Mouse (Mus musculus) mouse embryonic stem cell (cell line): ENCODE results near the gene Emsy.

Experiments used
- in situ Hi-C, 2 experiments: fragments of 300-500 bp; cut with MboI; formaldehyde crosslinking; loops; 1 replicate in 1 of 2; 3 replicates in 1 of 2; pipeline ENCODE4 v1.14.3; 2019 to 2020; ENCODE audit warnings: low sequenced_read_pairs in 2 of 2, low pct_unique_long_range_greater_than_20kb in 1 of 2, mixed read lengths in 1 of 2; ENCODE audit not compliant: unreplicated experiment in 1 of 2

Emsy gene

GRCm38 (mm10) chr7:98672241-98672955 lies 15.8 kb upstream of the Emsy start:
- in situ Hi-C loops, result no loop called here

GRCm38 (mm10) chr7:98671416-98671815 lies 14.8 kb upstream of the Emsy start:
- in situ Hi-C loops, result no loop called here

- in situ Hi-C loops, result no loop called here
These were observed 14.2 kb upstream of the Emsy start for GRCm38 (mm10) chr7:98670831-98671230.

GRCm38 (mm10) chr7:98667956-98668746 lies 11.6 kb upstream of the Emsy start:
- in situ Hi-C loops, result no loop called here

DNA sequence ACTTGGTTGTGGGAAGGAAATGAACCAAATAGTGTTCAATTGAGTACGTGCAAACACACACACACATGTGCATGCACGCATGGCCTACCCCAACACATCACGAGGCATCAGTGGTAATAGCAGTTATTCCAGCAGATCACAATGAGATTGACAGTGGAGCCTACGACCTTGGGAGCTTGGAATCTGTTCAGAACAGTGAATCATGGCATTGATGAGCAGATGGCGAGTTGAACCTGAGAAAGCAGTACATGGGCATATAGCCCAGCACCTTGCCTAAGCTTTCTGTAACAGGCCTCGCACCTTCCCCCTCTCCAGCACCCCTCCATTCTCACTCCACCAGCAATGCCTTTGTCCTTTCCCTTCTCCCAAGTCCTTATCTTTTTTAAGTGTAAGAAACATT lies 9.1 kb upstream of the Emsy start:
- in situ Hi-C loops, result no loop called here

- in situ Hi-C loops, result no loop called here
These were observed 8.6 kb upstream of the Emsy start for GRCm38 (mm10) chr7:98665166-98665565.

GRCm38 (mm10) chr7:98655681-98656530 lies 677 bp downstream of the Emsy start:
- in situ Hi-C loops, result no loop called here

- in situ Hi-C loops, result no loop called here
These were observed 4.9 kb downstream of the Emsy start for GRCm38 (mm10) chr7:98651651-98652050.

DNA sequence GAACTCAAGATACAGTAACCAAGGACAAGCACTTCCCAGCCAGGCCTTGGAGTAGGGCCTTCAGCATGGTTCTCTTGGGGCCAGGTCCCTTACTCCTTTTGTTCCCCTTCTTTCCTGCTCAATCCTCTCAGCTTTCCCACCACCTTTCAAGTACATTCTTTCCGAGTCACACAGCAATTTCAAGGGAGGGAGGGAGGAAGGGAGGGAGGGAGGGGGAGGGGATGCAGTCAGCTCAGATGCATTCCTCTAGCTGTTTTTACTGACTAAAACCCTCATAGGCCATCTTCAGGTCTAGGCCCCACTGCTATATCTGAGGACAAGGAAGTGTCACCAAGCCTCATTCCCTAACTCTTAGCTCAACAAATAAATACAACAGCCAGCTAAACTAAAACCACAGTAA lies 12.3 kb downstream of the Emsy start:
- in situ Hi-C loops, result no loop called here

- in situ Hi-C loops, result no loop called here
These were observed 20.0 kb downstream of the Emsy start for GRCm38 (mm10) chr7:98636607-98637006.

DNA sequence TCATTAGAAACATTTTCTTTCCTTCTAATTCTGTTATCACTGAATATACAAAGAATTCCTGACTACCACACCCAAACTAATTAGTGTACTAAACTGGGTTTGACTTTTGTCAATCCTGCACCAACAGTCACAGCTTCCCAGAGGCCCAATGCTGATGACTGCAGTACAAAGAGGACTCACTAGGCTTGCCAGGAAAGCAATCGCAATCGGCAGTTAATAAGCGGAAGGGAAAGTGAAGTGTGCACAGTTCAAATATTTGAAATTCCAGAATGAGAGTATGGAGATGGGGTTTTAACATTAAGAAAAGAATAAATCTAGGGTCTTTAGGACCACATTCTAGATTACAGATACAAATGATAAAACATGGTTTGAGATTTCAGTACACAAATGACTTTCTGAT lies 23.6 kb downstream of the Emsy start:
- in situ Hi-C loops, result no loop called here

- in situ Hi-C loops, result no loop called here
These were observed 26.6 kb downstream of the Emsy start for GRCm38 (mm10) chr7:98629947-98630346.

- in situ Hi-C loops, result no loop called here
These were observed 38.8 kb downstream of the Emsy start for GRCm38 (mm10) chr7:98617739-98618138.

GRCm38 (mm10) chr7:98612936-98613335 lies 43.6 kb downstream of the Emsy start:
- in situ Hi-C loops, result no loop called here

GRCm38 (mm10) chr7:98608520-98608919 lies 48.1 kb downstream of the Emsy start:
- in situ Hi-C loops, result loop anchor here (5.0 kb wide), 1 partner anchor 126 kb away; no protein-coding TSS in a partner anchor

DNA sequence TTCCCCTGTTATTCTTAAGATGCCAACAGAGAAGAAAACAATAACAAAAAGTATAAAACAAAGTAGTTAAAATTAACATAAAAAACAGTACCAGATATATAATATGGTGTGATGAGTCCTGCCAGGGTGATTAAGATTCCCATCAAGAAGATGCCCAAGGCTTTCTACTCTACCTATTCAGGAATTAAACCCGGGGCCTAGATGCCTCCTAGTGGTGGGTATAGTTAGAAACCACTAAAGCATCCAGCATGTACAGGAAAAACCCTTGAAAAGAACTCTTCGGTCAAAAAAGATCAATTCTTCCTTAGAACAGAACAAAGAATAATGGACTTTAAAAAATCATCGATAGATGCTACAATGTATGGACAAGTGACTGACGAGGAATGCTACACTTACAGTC lies 49.4 kb downstream of the Emsy start:
- in situ Hi-C loops, result loop anchor here (5.0 kb wide), 1 partner anchor 125 kb away; no protein-coding TSS in a partner anchor

DNA sequence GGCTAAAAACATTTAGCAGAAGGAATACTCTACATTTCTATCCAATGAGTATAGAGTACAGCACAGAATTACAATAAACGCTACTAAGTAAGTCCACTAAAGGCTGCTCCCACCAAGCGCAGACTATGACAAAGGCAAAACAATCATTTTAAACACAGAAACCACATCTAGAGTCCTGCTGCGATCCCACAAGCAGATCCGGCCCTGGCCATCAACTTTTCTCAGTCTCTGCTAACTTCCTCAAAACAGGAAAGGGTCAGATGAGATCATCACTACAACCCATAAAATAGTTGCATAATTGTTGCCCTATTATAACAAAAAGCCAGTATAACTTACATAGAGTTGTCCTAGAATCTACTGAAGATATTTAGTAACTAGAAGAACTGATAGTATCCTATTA lies 54.9 kb downstream of the Emsy start:
- in situ Hi-C loops, result no loop called here

DNA sequence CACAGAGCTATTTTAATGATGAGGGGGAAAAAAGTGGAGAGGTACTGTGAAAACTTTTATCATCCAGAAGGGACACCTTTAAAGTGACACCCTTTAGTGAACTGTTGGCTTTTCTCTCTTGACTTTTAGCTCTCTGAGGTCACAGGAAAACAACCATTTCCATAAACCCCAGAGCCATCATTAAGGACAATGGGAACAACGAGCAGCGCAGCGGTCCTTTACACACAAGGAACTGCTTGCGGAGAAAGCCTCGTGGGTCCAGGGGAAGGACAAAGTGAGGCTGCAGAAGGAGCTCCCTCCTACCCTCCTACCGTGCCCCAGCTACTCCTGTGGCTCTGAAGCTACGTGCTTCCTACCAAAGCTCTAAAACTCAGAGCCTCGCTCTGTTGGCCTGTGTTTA lies 59.2 kb downstream of the Emsy start:
- in situ Hi-C loops, result no loop called here

DNA sequence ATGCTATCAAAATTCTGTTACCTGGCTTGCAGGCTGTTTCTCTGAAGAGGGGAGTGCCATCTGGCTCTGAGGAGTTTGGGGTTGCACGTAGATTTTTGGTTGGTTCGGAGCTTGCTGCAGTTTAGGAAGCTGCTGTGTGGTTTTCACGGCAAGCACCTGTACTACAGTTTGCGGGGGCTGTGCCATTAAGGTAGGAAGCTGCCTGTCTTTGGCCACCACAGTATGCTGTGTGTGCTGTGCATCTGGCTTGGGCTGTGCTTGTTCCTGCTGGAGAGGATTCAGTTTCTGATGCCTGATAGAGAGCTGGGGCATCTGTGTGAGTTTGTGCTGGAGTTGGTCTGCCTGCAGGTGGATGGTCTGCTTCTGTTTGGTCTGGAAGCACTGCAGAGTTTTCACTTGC lies 61.9 kb downstream of the Emsy start:
- in situ Hi-C loops, result no loop called here
